Mouse (Mus musculus): Measurements from ENCODE around the gene Nlrc3. TPM values are rescaled to one million over a fixed set of nuclear protein-coding genes. Genes with fewer than 3 reads are reported as not detected.

Gene Nlrc3
- polyA plus RNA-seq, 1 experiment from 2014 or later = 0.18 TPM

Small RNA genes within 50 kb of the gene (microRNA-seq; reads per million reads assigned to microRNA genes)
- gene Gm23493 = not detected

Other genes with a start within 250 kb of the Nlrc3 start
- 12.3 and 14.6 TPM in 2 replicates for gene Zfp263, start 232.5 kb downstream of the Nlrc3 start, polyA plus RNA-seq (2015; fragmentation: Nextera tagmentation; extraction: Ambion mirVana)
- not detected in 2 replicates for gene Olfr15, start 145.8 kb downstream of the Nlrc3 start, polyA plus RNA-seq (2015; fragmentation: Nextera tagmentation; extraction: Ambion mirVana)
- 0.24 and 0.48 TPM in 2 replicates for gene Zfp174, start 129.4 kb downstream of the Nlrc3 start, polyA plus RNA-seq (2015; fragmentation: Nextera tagmentation; extraction: Ambion mirVana)
- gene Naa60, start 104.3 kb downstream of the Nlrc3 start, polyA plus RNA-seq (2015; fragmentation: Nextera tagmentation; extraction: Ambion mirVana) = 21.9 and 24.3 TPM in 2 replicates
- 2.1 and 2.2 TPM in 2 replicates for gene Zfp597, start 92.1 kb downstream of the Nlrc3 start, polyA plus RNA-seq (2015; fragmentation: Nextera tagmentation; extraction: Ambion mirVana)
- gene Gm20695, start 92.0 kb downstream of the Nlrc3 start, polyA plus RNA-seq (2015; fragmentation: Nextera tagmentation; extraction: Ambion mirVana) = 0.43 and 0.46 TPM in 2 replicates
- gene 1700037C18Rik, start 67.9 kb downstream of the Nlrc3 start, polyA plus RNA-seq (2015; fragmentation: Nextera tagmentation; extraction: Ambion mirVana) = 2.0 and 2.7 TPM in 2 replicates
- 4.6 and 6.4 TPM in 2 replicates for gene Cluap1, start 67.8 kb downstream of the Nlrc3 start, polyA plus RNA-seq (2015; fragmentation: Nextera tagmentation; extraction: Ambion mirVana)
- 6.3 and 7.6 TPM in 2 replicates for gene Slx4, start 27.1 kb upstream of the Nlrc3 start, polyA plus RNA-seq (2015; fragmentation: Nextera tagmentation; extraction: Ambion mirVana)
- 0.88 and 1.0 TPM in 2 replicates for gene Dnase1, start 60.3 kb upstream of the Nlrc3 start, polyA plus RNA-seq (2015; fragmentation: Nextera tagmentation; extraction: Ambion mirVana)
- gene Trap1, start 101.2 kb upstream of the Nlrc3 start, polyA plus RNA-seq (2015; fragmentation: Nextera tagmentation; extraction: Ambion mirVana) = 75.6 and 81.1 TPM in 2 replicates
- 7.9 and 8.3 TPM in 2 replicates for gene Crebbp, start 237.4 kb upstream of the Nlrc3 start, polyA plus RNA-seq (2015; fragmentation: Nextera tagmentation; extraction: Ambion mirVana)

All from liver, embryonic 15.5 days (tissue).